Mouse (Mus musculus): Measurements from ENCODE around the gene Tdo2. TPM values are rescaled to one million over a fixed set of nuclear protein-coding genes. Genes with fewer than 3 reads are reported as not detected.

Tdo2 gene
- 1.7 TPM for polyA plus RNA-seq (2014; fragmentation: Illumina TruSeq; extraction: RNeasy Lipid Tissue Mini Kit (QIAGEN cat#74804); ENCODE audit: low read depth, low replicate concordance)

GRCm38 (mm10) chr3:81976102-81976501 lies at the start of gene Tdo2:
Tdo2 (minus strand) TSS chr3:81976202.

GRCm38 (mm10) chr3:81981990-81982389 lies 6.0 kb upstream of the Tdo2 start, which contains the start of gene Asic5:
Asic5 (plus strand) TSS chr3:81982290.

GRCm38 (mm10) chr3:81932141-81933101 lies 43.6 kb downstream of the Tdo2 start, which contains the start of gene Ctso:
Ctso (plus strand) TSS chr3:81932601.

Other genes with a start within 250 kb of the Tdo2 start
- 40.5 TPM for gene Ctso, start 43.6 kb downstream of the Tdo2 start, polyA plus RNA-seq (2014; fragmentation: Illumina TruSeq; extraction: RNeasy Lipid Tissue Mini Kit (QIAGEN cat#74804); ENCODE audit: low read depth, low replicate concordance)
- gene Asic5, start 6.1 kb upstream of the Tdo2 start, polyA plus RNA-seq (2014; fragmentation: Illumina TruSeq; extraction: RNeasy Lipid Tissue Mini Kit (QIAGEN cat#74804); ENCODE audit: low read depth, low replicate concordance) = not detected
- 6.1 TPM for gene Gucy1b1, start 98.5 kb upstream of the Tdo2 start, polyA plus RNA-seq (2014; fragmentation: Illumina TruSeq; extraction: RNeasy Lipid Tissue Mini Kit (QIAGEN cat#74804); ENCODE audit: low read depth, low replicate concordance)
- gene Gucy1a1, start 169.6 kb upstream of the Tdo2 start, polyA plus RNA-seq (2014; fragmentation: Illumina TruSeq; extraction: RNeasy Lipid Tissue Mini Kit (QIAGEN cat#74804); ENCODE audit: low read depth, low replicate concordance) = 14.6 TPM

All from adipose tissue, adult 10 weeks (tissue).